Mouse (Mus musculus) MEL (cell line): ENCODE measurements around the gene Bpi. TPM values are rescaled to one million over a fixed set of nuclear protein-coding genes. Genes with fewer than 3 reads are reported as not detected.

ENCODE experiments used
- DNase-seq: peaks from one replicate; pipeline ENCODE4 v3.0.0; 2011; ENCODE audit warnings: low read depth, low spot score
- H3K27ac ChIP-seq: 2 replicates; pipeline ENCODE4 v1.5.1; 2012; ENCODE audit warnings: low read depth, mild to moderate bottlenecking, control low read depth, low read length, moderate library complexity; ENCODE audit not compliant: control insufficient read depth
- H3K27me3 ChIP-seq, 2 experiments: fragments of 150-350 bp in 1 of 2; sonication (generic) in 1 of 2; 2 replicates each; pipeline ENCODE4 v1.6.1; 2012; ENCODE audit warnings: low read length in 2 of 2, mild to moderate bottlenecking in 2 of 2, improper control_type of control experiment in 1 of 2, moderate library complexity in 1 of 2; ENCODE audit not compliant: insufficient read depth in 2 of 2, control insufficient read depth in 1 of 2
- H3K36me3 ChIP-seq, 2 experiments: 2 replicates each; pipeline ENCODE4 v1.6.1; 2012 to 2014; ENCODE audit warnings: low read length in 2 of 2, improper control_type of control experiment in 1 of 2, inconsistent platforms in 1 of 2, mild to moderate bottlenecking in 1 of 2; ENCODE audit not compliant: insufficient read depth in 2 of 2, control insufficient read depth in 1 of 2
- H3K4me1 ChIP-seq, 2 experiments: fragments of 150-350 bp in 1 of 2; sonication (generic) in 1 of 2; 2 replicates each; pipeline ENCODE4 v1.6.1; 2012; ENCODE audit warnings: low read length in 2 of 2, improper control_type of control experiment in 1 of 2, mild to moderate bottlenecking in 1 of 2; ENCODE audit not compliant: insufficient read depth in 2 of 2, control insufficient read depth in 1 of 2
- H3K4me3 ChIP-seq, 2 experiments: fragments of 150-350 bp in 1 of 2; sonication (generic) in 1 of 2; 2 replicates each; pipeline ENCODE4 v1.5.1; 2012; ENCODE audit warnings: low read depth in 2 of 2, low read length in 2 of 2, mild to moderate bottlenecking in 2 of 2, moderate library complexity in 2 of 2, control low read depth in 1 of 2, improper control_type of control experiment in 1 of 2; ENCODE audit not compliant: control insufficient read depth in 1 of 2, insufficient read depth in 1 of 2
- H3K79me2 ChIP-seq: 2 replicates; pipeline ENCODE4 v1.6.1; 2012; ENCODE audit warnings: mild to moderate bottlenecking, low read length, moderate library complexity; ENCODE audit not compliant: control insufficient read depth, poor library complexity, insufficient read depth
- H3K9ac ChIP-seq: 2 replicates; pipeline ENCODE4 v1.6.1; 2012; ENCODE audit warnings: low read depth, mild to moderate bottlenecking, control low read depth, low read length, moderate library complexity; ENCODE audit not compliant: control insufficient read depth, poor library complexity, severe bottlenecking
- H3K9me3 ChIP-seq: fragments of 150-350 bp; sonication (generic); replicated peaks from 2 replicates; pipeline ENCODE4 v1.6.1; 2012; ENCODE audit warnings: mild to moderate bottlenecking, low read length, improper control_type of control experiment, moderate library complexity; ENCODE audit not compliant: insufficient read depth
- BHLHE40 ChIP-seq: IDR thresholded peaks from 2 replicates; pipeline ENCODE4 v1.6.1; 2012; ENCODE audit warnings: low read depth, mild to moderate bottlenecking, inconsistent platforms, low read length, improper control_type of control experiment, borderline replicate concordance
- CHD2 ChIP-seq: IDR thresholded peaks from 2 replicates; pipeline ENCODE4 v1.6.1; 2011; ENCODE audit warnings: low read length, improper control_type of control experiment
- CTCF ChIP-seq, 3 experiments: IDR thresholded peaks in 2 of 3; conservative IDR thresholded peaks in 1 of 3; 2 replicates each; pipeline ENCODE4 v1.5.1; 2011 to 2012; ENCODE audit warnings: low read length in 3 of 3, low read depth in 2 of 3, mild to moderate bottlenecking in 2 of 3, improper control_type of control experiment in 1 of 3, inconsistent platforms in 1 of 3, mixed read lengths in 1 of 3, moderate library complexity in 1 of 3; ENCODE audit not compliant: control insufficient read depth in 1 of 3, insufficient read depth in 1 of 3, poor library complexity in 1 of 3, severe bottlenecking in 1 of 3
- EP300 ChIP-seq, 2 experiments: IDR thresholded peaks; 2 replicates each; pipeline ENCODE4 v1.6.1; 2011; ENCODE audit warnings: improper control_type of control experiment in 2 of 2, low read length in 2 of 2, low read depth in 1 of 2, mild to moderate bottlenecking in 1 of 2
- ETS1 ChIP-seq: IDR thresholded peaks from 2 replicates; pipeline ENCODE4 v1.6.1; 2012; ENCODE audit warnings: low read depth, mild to moderate bottlenecking, inconsistent platforms, low read length, improper control_type of control experiment, moderate library complexity
- GABPA ChIP-seq: IDR thresholded peaks from 2 replicates; pipeline ENCODE4 v1.6.1; 2012; ENCODE audit warnings: low read depth, mild to moderate bottlenecking, inconsistent platforms, low read length, improper control_type of control experiment, moderate library complexity
- GATA1 ChIP-seq: IDR thresholded peaks from 2 replicates; pipeline ENCODE4 v1.6.1; 2011; ENCODE audit warnings: low read depth, low read length, improper control_type of control experiment
- HCFC1 ChIP-seq: IDR thresholded peaks from 2 replicates; pipeline ENCODE4 v1.6.1; 2012; ENCODE audit warnings: low read depth, mild to moderate bottlenecking, inconsistent platforms, low read length, improper control_type of control experiment, moderate library complexity
- JUND ChIP-seq: IDR thresholded peaks from 2 replicates; pipeline ENCODE4 v1.6.1; 2011; ENCODE audit warnings: low read depth, mild to moderate bottlenecking, improper control_type of control experiment, low read length
- KAT2A ChIP-seq: conservative IDR thresholded peaks from 2 replicates; pipeline ENCODE4 v1.6.1; 2012; ENCODE audit warnings: low read depth, low read length, improper control_type of control experiment, inconsistent platforms
- MAFK ChIP-seq: IDR thresholded peaks from 2 replicates; pipeline ENCODE4 v1.6.1; 2011; ENCODE audit warnings: low read depth, mild to moderate bottlenecking, low read length, improper control_type of control experiment, borderline replicate concordance
- MXI1 ChIP-seq: IDR thresholded peaks from 2 replicates; pipeline ENCODE4 v1.6.1; 2011; ENCODE audit warnings: mild to moderate bottlenecking, low read depth, low read length, improper control_type of control experiment
- MYB ChIP-seq: IDR thresholded peaks from 2 replicates; pipeline ENCODE4 v1.6.1; 2011; ENCODE audit warnings: mild to moderate bottlenecking, low read depth, low read length, improper control_type of control experiment
- MYC ChIP-seq: IDR thresholded peaks from 2 replicates; pipeline ENCODE4 v1.6.1; 2011; ENCODE audit warnings: low read depth, mild to moderate bottlenecking, low read length, improper control_type of control experiment, moderate library complexity
- NELFE ChIP-seq: IDR thresholded peaks from 2 replicates; pipeline ENCODE4 v1.6.1; 2011; ENCODE audit warnings: low read depth, low read length, improper control_type of control experiment
- NRF1 ChIP-seq: IDR thresholded peaks from 2 replicates; pipeline ENCODE4 v1.6.1; 2014; ENCODE audit warnings: low read depth, mild to moderate bottlenecking, inconsistent platforms, low read length, improper control_type of control experiment, moderate library complexity; ENCODE audit not compliant: poor library complexity, insufficient read depth, severe bottlenecking
- POLR2AphosphoS5 ChIP-seq: IDR thresholded peaks from 2 replicates; pipeline ENCODE4 v1.6.1; 2012; ENCODE audit warnings: low read depth, borderline replicate concordance, mild to moderate bottlenecking, inconsistent platforms, low read length, moderate library complexity, mixed read lengths
- SIN3A ChIP-seq: IDR thresholded peaks from 2 replicates; pipeline ENCODE4 v1.6.1; 2012; ENCODE audit warnings: low read length, improper control_type of control experiment, inconsistent platforms
- TAL1 ChIP-seq: IDR thresholded peaks from 2 replicates; pipeline ENCODE4 v1.6.1; 2012; ENCODE audit warnings: mild to moderate bottlenecking, inconsistent platforms, low read length, moderate library complexity, mixed read lengths
- TBP ChIP-seq: IDR thresholded peaks from 2 replicates; pipeline ENCODE4 v1.8.0; 2011; ENCODE audit warnings: low read depth, low read length, improper control_type of control experiment
- UBTF ChIP-seq: IDR thresholded peaks from 2 replicates; pipeline ENCODE4 v1.6.1; 2012; ENCODE audit warnings: low read depth, mild to moderate bottlenecking, inconsistent platforms, low read length, improper control_type of control experiment, moderate library complexity, borderline replicate concordance; ENCODE audit not compliant: insufficient read depth
- USF1 ChIP-seq: IDR thresholded peaks from 2 replicates; pipeline ENCODE4 v1.6.1; 2014; ENCODE audit warnings: low read depth, mild to moderate bottlenecking, inconsistent platforms, low read length, improper control_type of control experiment, moderate library complexity
- USF2 ChIP-seq, 2 experiments: IDR thresholded peaks; 2 replicates each; pipeline ENCODE4 v1.6.1; 2011 to 2012; ENCODE audit warnings: improper control_type of control experiment in 2 of 2, low read length in 2 of 2, borderline replicate concordance in 1 of 2, inconsistent platforms in 1 of 2, low read depth in 1 of 2, mild to moderate bottlenecking in 1 of 2; ENCODE audit not compliant: insufficient read depth in 1 of 2
- ZC3H11A ChIP-seq: IDR thresholded peaks from 2 replicates; pipeline ENCODE4 v1.6.1; 2012; ENCODE audit warnings: low read depth, mild to moderate bottlenecking, inconsistent platforms, low read length, improper control_type of control experiment
- ZMIZ1 ChIP-seq: IDR thresholded peaks from 2 replicates; pipeline ENCODE4 v1.6.1; 2012; ENCODE audit warnings: low read depth, mild to moderate bottlenecking, inconsistent platforms, low read length, improper control_type of control experiment, moderate library complexity
- ZNF384 ChIP-seq: IDR thresholded peaks from 2 replicates; pipeline ENCODE4 v1.6.1; 2012; ENCODE audit warnings: low read depth, mild to moderate bottlenecking, inconsistent platforms, low read length, improper control_type of control experiment
- polyA plus RNA-seq, 2 experiments: library from polyadenylated mRNA; stranded (reverse) in 1 of 2; unstranded in 1 of 2; fragments of >175 nt in 1 of 2; fragments of >200 nt in 1 of 2; gene quantifications; 2 replicates each; pipeline versions ENCODE4 v1.2.1 to v1.2.4; 2012; ENCODE audit warnings: low replicate concordance in 2 of 2, low read depth in 1 of 2; ENCODE audit not compliant: insufficient read length in 2 of 2, insufficient read depth in 1 of 2, missing spikeins in 1 of 2
- total RNA-seq: library from RNA; depleted of rRNA; stranded (reverse); fragments of 300-350 nt; gene quantifications from 2 replicates; pipeline ENCODE4 v1.2.3, GENCODE M21; 2012

The Bpi gene
- total and polyA plus RNA-seq, 3 experiments, result 0.10 TPM; not detected in 2

- TF ChIP-seq NRF1 (no peak), NELFE (no peak), POLR2AphosphoS5 (no peak), HCFC1 (no peak), MXI1 (no peak), TAL1 (no peak), ZNF384 (no peak), CHD2 (no peak), CTCF (IDR thresholded peaks at IDR 0.05 in 2 of 3, conservative IDR thresholded peaks at IDR 0.05 in 1 of 3; ENCODE audit: control insufficient read depth in 1 of 3, insufficient read depth in 1 of 3, low read depth in 2 of 3, low read length in 3 of 3, poor library complexity in 1 of 3, severe bottlenecking in 1 of 3) (no peak), ETS1 (no peak)
- no peaks in the 10 kb centered on the region for H3K27me3 ChIP-seq
- DNase-seq, result no peak
- no peak overlapping the region for H3K27ac ChIP-seq
- H3K4me1 ChIP-seq, result no peaks in the 10 kb centered on the region
- no peaks in the 10 kb centered on the region for H3K36me3 ChIP-seq
- no peak overlapping the region for H3K4me3 ChIP-seq
- no peak overlapping the region for H3K9ac ChIP-seq
- no peaks in the 10 kb centered on the region for H3K9me3 ChIP-seq
- H3K79me2 ChIP-seq, result no peaks in the 10 kb centered on the region
Measured at GRCm38 (mm10) chr2:158276451-158276850, 18.6 kb downstream of the Bpi start.

- TF ChIP-seq MYB, result no peak
- TF ChIP-seq JUND, result no peak
- no peak for TF ChIP-seq ZC3H11A
- no peak for TF ChIP-seq POLR2AphosphoS5
- 0 out of 2 replicates have a peak, but pooled peaks have one; percentile 15 for TF ChIP-seq USF1
- TF ChIP-seq SIN3A, result no peak
- TF ChIP-seq CHD2, result no peak
- H3K27me3 ChIP-seq, result no peaks in the 10 kb centered on the region
- DNase-seq, result no peak
Measured at GRCm38 (mm10) chr2:158276878-158277277, 19.0 kb downstream of the Bpi start.

GRCm38 (mm10) chr2:158279656-158280055, 21.8 kb downstream of the Bpi start:
- TF ChIP-seq KAT2A (no peak), GABPA (no peak), USF2 (IDR thresholded peaks at IDR 0.05; ENCODE audit: borderline replicate concordance in 1 of 2, insufficient read depth in 1 of 2, low read depth in 1 of 2, low read length in 2 of 2) (no peak), NRF1 (no peak), CHD2 (no peak), BHLHE40 (no peak), MAFK (no peak), POLR2AphosphoS5 (no peak), MYC (no peak), UBTF (no peak), TBP (no peak), ZMIZ1 (no peak), EP300 (IDR thresholded peaks at IDR 0.05; ENCODE audit: low read depth in 1 of 2, low read length in 2 of 2) (no peak), GATA1 (no peak), HCFC1 (no peak), TAL1 (no peak)
- no peak overlapping the region for H3K4me3 ChIP-seq
- no peaks in the 10 kb centered on the region for H3K4me1 ChIP-seq
- no peak overlapping the region for H3K9ac ChIP-seq
- no peaks in the 10 kb centered on the region for H3K79me2 ChIP-seq
- H3K36me3 ChIP-seq, result no peaks in the 10 kb centered on the region
- H3K27me3 ChIP-seq, result no peaks in the 10 kb centered on the region
- H3K9me3 ChIP-seq, result no peaks in the 10 kb centered on the region
- no peak for DNase-seq
- H3K27ac ChIP-seq, result no peak overlapping the region

More at GRCm38 (mm10) chr2:158276878-158277277, 19.0 kb downstream of the Bpi start:
- H3K4me3 ChIP-seq, result no peak overlapping the region
- no peak overlapping the region for H3K9ac ChIP-seq
- no peaks in the 10 kb centered on the region for H3K36me3 ChIP-seq
- H3K4me1 ChIP-seq, result no peaks in the 10 kb centered on the region
- no peaks in the 10 kb centered on the region for H3K79me2 ChIP-seq
- no peak overlapping the region for H3K27ac ChIP-seq
- no peaks in the 10 kb centered on the region for H3K9me3 ChIP-seq
